Mouse (Mus musculus) myocyte (in vitro differentiated cells): ENCODE data around the gene Pkp1.

Experiments
- CEBPB ChIP-seq: IDR thresholded peaks from 2 replicates; pipeline ENCODE4 v1.6.1; 2011; ENCODE audit warnings: mild to moderate bottlenecking, moderate library complexity; ENCODE audit not compliant: poor library complexity, insufficient read depth, severe bottlenecking
- E2F4 ChIP-seq: IDR thresholded peaks from one replicate; pipeline ENCODE4 v1.6.1; 2011; ENCODE audit warnings: mild to moderate bottlenecking, control low read depth, moderate library complexity; ENCODE audit not compliant: insufficient read depth
- MAX ChIP-seq: IDR thresholded peaks from one replicate; pipeline ENCODE4 v1.6.1; 2011; ENCODE audit warnings: low read depth, mild to moderate bottlenecking, control low read depth
- MYOD1 ChIP-seq, 3 experiments: IDR thresholded peaks; one replicate each; pipeline ENCODE4 v1.6.1; 2011; ENCODE audit warnings: control low read depth in 2 of 3, low read depth in 2 of 3, mild to moderate bottlenecking in 2 of 3, moderate library complexity in 1 of 3; ENCODE audit not compliant: insufficient read length in 2 of 3, control insufficient read depth in 1 of 3
- MYOG ChIP-seq, 3 experiments: IDR thresholded peaks; one replicate each; pipeline ENCODE4 v1.6.1; 2011; ENCODE audit warnings: control low read depth in 2 of 3, low read depth in 2 of 3, mild to moderate bottlenecking in 2 of 3; ENCODE audit not compliant: insufficient read length in 2 of 3, control insufficient read depth in 1 of 3, insufficient read depth in 1 of 3
- POLR2A ChIP-seq: IDR thresholded peaks from one replicate; pipeline ENCODE4 v1.6.1; 2011; ENCODE audit warnings: low read depth, mild to moderate bottlenecking, control low read depth, moderate library complexity; ENCODE audit not compliant: insufficient read length
- POLR2AphosphoS2 ChIP-seq: IDR thresholded peaks from one replicate; pipeline ENCODE4 v1.6.1; 2011; ENCODE audit warnings: low read depth, control low read depth; ENCODE audit not compliant: insufficient read length
- REST ChIP-seq: IDR thresholded peaks from one replicate; pipeline ENCODE4 v1.6.1; 2011; ENCODE audit warnings: mild to moderate bottlenecking, control low read depth, moderate library complexity; ENCODE audit not compliant: insufficient read depth, insufficient read length
- SRF ChIP-seq: IDR thresholded peaks from one replicate; pipeline ENCODE4 v1.6.1; 2011; ENCODE audit warnings: low read depth; ENCODE audit not compliant: control insufficient read depth, insufficient read length
- TCF12 ChIP-seq: IDR thresholded peaks from one replicate; pipeline ENCODE4 v1.6.1; 2011; ENCODE audit warnings: mild to moderate bottlenecking, control low read depth; ENCODE audit not compliant: poor library complexity, insufficient read depth, severe bottlenecking
- TCF3 ChIP-seq: IDR thresholded peaks from one replicate; pipeline ENCODE4 v1.6.1; 2011; ENCODE audit warnings: low read depth, control low read depth; ENCODE audit not compliant: insufficient read length
- USF1 ChIP-seq: IDR thresholded peaks from one replicate; pipeline ENCODE4 v1.6.1; 2011; ENCODE audit warnings: low read depth, mild to moderate bottlenecking, control low read depth, moderate library complexity

DNA sequence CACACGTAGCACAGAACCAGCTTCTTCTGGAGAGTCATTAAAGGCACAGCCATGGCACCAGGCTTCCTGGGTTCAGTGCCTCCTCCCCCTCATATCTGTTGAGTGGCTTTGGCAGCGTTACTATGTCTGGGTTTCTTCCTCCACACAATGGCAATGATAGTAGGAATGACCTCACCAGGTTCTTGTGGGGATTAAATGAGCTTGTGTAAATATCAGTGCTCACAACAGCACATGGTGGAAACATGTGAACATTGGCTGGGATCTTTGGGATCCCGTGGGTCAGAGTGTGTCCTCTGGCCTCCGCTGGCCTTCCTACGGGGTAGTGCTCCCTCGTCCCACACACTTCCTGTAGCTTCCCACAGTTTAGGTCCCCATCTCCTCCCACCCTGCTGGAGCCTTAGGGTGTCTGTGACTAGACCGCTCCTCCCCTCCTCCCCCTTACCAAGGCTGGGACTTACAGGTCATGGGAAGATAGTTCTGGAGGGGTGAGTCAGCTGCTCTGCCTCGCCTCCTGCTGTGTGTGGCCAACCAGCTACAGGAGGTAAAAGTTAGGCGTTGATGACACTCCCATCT, 56.9 kb downstream of the Pkp1 start:
- TF ChIP-seq POLR2A: peak; percentile 16
- no peak for TF ChIP-seq USF1
- TF ChIP-seq TCF12: no peak
- no peak for TF ChIP-seq CEBPB
- no peak for TF ChIP-seq E2F4
- peak; percentile 74 for TF ChIP-seq MAX
- TF ChIP-seq POLR2AphosphoS2: peak; percentile 76
- no peak for TF ChIP-seq TCF3
- TF ChIP-seq REST: no peak
- TF ChIP-seq SRF: no peak
- TF ChIP-seq MYOG (IDR thresholded peaks at IDR 0.05; ENCODE audit: control insufficient read depth in 1 of 3, insufficient read depth in 1 of 3, insufficient read length in 2 of 3, low read depth in 2 of 3): peak in 1 of 3 experiments; percentile 58
- peak in 2 of 3 experiments; percentile 44 to 68 for TF ChIP-seq MYOD1 (IDR thresholded peaks at IDR 0.05; ENCODE audit: control insufficient read depth in 1 of 3, insufficient read length in 2 of 3, low read depth in 2 of 3)
